Mouse (Mus musculus): Measurements from ENCODE around the gene Tex2.

Tex2 gene

DNA sequence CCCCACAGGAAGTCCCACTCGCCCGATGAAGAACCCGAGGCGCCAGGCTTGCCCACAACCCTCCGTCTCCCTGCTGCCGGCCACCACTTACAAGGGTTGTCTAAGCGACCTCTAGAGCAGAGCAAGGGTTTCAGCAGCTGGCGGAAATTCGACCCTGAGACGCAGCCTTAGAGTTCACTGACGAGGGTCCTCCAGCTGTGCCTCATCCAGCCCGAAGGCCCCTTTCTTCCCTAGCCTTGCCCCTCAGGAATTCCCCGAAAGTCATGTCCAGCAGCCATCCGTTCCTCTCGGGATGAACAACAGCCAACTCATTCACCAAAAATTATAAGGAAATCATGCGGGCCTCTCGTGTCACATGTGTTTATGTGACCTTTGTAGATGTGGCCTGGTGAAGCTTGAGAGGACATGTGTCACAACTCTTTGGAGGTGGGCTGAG lies 125.1 kb downstream of the Tex2 start:
- no peak for DNase-seq (ENCODE audit: extremely low read depth, low read depth, low spot score)

DNA sequence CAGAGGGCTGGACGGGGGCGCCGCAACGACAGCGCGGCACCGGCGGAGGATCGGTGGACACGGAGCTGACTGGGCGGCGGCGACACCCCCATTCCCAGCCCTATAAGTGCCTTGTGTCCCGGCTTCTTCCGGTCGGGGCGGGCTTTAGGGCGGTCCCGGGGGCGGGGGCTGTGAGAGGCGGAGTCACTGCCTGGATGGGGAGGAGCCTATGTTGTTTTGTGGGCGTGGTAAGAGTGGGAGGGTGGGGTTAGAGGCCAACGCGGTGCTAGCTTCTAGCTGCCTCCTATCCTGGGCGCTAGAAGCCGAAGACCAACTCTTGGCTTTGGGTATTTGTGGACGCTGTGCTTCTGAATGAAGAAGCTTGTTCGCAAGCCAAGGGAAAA lies 125.5 kb downstream of the Tex2 start, which contains the start of gene Ern1:
Gene Ern1, minus strand, starts transcription at position 120 of the 383 bp plus-strand sequence.
- no peak for DNase-seq (ENCODE audit: extremely low read depth, low read depth, low spot score)

DNA sequence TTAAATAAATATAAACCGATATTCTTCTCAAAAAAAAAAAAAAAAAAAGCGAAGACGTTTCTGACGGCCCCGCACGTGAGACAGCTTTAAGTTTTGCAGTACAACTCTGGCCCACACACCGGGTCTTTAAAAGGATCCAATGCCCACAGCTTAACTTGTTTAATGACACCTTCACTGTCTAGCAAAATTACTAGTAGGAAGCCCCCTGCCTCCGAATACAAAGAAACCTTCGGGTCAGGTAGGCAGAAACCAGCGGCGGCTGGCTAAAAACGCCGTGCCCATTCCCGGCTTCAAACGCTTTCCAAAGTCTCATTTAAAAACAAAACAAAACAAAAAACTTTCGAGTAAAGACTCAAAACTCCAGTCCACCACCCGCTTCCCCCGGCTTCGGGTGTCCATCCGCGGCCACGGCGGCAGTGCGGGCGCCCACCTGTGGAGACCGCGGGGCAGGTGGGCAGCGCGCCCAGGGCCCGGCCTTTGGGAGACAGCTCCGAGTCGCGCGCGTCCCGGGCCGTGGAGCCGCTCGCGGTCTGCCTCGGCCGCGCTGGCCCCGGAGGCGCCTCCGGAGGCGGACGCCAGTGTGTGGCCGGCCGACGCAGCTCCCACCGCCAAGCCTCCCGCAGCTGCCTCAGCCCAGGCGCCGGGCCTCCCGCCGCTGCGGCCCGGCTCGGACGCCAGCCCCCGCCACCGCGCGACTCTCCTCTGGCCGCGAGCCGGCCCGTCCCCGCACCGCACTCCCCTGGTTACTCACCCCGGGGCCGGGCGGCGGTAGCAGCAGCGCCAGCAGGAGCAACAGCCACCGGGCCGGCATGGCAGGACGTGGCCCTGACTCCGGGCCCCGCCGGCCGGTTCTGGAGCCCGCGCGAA lies 126.1 kb downstream of the Tex2 start:
- DNase-seq (ENCODE audit: extremely low read depth, low read depth, low spot score), result no peak

DNA sequence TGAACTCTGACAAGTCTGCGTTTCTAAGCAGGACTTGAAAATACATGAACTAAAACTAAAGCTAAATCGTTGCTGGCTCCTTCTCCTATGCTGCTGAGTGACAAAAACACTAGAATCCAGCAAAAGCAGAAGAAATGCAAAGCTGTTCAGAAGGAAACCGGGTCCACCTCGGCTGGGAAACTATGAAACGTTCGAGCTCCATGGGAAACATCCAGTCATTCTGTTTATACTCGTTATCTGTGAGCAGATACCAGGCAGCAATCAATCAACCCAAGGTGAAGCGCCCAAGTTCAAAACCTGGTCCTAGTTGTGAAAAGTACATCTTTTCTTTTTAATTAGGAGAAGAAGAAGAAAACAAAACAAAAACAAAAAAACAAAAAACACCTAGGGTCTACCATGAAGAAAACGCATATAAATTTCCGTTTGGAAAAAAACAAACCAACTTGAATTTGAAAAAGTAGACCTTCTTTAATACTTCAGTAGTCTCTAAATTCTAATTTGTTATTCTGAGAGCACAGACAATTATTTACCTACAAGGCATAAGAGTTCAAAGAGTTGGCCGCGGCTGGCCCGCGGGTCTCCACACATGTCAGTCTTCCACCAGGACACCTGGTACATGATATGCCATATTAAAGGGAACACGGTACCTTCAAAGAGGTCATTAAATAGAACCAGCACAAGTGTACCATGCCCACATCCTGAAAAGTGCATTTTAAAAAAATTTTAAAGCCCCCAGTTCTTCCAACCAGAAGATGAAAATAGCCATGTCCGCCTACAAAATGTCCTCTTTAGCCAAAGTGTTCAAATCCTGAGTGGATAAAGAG lies 127.0 kb downstream of the Tex2 start:
- no peak for DNase-seq (ENCODE audit: extremely low read depth, low read depth, low spot score)

DNA sequence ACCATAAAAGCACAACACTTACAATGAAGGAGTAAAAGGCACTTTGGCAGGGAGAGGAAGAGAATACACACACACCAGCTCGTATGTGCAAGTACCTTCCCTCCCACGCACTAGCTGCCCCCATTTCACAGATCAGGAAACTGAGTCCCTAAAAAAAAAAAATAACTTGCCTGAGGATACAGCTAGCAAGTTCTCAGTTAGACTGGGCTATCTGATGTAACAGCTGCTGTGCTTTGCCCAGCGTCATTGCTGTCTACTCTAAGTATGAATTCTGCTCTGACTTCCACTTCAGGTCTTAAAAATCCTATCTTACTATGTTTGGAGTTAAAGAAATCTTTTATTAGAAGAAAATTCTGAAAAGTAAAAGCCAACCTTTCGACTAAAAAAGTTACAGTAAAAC lies 127.6 kb downstream of the Tex2 start:
- no peak for DNase-seq (ENCODE audit: extremely low read depth, low read depth, low spot score)

DNA sequence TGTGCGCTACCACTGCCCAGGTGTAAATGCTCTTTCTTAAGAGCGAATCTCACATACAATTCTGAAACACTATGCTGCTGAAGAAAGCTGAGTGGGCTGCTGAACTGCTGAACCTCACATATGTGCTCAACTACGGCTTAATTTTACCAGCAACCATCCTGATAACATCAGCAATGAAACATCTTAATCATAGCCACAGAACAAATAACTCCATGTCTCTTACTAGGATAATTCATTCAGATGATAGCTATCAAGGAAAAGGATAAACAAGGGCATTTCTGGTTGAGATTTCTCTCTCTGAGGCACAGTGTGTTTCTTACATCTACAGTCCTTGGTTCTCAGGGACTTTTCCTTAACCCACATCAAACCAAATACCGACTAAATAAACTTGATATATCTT lies 128.3 kb downstream of the Tex2 start:
- DNase-seq (ENCODE audit: extremely low read depth, low read depth, low spot score), result no peak

DNA sequence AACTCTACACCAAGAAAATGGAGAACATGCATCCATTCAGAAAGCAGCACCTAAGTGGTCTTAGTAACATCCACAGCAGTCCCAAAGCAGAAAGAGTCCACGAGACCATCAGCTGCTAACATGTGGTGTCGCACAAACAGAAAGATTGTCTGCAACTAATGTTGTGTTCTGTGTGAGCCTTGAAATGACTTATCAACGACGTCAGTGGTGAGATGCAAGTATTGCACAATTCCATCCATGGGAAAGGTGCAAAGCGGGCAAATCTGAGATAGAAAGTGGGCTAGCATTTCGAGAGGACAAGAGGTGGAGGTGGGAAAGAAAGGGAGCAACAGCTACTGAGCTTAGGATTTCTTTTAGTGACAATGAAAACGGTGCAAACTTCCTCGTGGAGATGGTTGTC lies 130.4 kb downstream of the Tex2 start:
- DNase-seq (ENCODE audit: extremely low read depth, low read depth, low spot score), result no peak

DNA sequence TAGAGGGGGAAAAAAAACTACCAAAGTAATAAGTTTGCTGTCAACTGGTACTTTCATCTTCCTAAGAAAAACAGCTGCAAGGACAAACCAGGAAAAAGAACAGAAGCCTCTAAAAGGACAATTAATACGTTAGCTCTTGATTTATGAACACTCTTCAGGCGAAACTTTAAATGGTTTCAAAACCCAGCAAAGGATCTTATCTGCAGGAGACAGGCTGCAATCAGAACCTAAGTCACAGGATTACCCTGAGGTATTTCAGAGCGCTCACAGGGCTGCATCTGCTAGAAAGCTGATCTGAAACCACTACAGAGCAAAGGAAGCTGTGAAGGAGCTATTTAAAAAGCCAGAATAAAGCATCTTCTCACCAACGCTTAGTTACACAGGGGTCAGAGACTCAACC lies 131.6 kb downstream of the Tex2 start:
- DNase-seq (ENCODE audit: extremely low read depth, low read depth, low spot score), result no peak

DNA sequence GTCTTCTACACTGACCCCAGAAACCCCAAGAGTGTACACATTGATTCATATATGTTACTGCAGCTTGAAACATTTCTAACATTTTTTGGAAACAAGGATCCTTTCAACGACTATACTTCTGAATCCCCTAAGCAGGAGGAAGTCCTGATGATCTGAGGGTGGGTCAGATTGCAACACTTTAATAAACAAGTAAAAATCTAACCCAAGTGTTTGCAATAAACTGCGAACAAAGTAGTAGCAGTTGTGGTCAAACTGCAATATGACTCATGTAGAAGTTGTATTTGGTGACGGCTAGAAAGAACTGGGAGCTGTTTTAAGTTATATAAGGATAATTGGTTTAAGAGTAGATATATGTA lies 132.7 kb downstream of the Tex2 start:
- no peak for DNase-seq (ENCODE audit: extremely low read depth, low read depth, low spot score)

DNA sequence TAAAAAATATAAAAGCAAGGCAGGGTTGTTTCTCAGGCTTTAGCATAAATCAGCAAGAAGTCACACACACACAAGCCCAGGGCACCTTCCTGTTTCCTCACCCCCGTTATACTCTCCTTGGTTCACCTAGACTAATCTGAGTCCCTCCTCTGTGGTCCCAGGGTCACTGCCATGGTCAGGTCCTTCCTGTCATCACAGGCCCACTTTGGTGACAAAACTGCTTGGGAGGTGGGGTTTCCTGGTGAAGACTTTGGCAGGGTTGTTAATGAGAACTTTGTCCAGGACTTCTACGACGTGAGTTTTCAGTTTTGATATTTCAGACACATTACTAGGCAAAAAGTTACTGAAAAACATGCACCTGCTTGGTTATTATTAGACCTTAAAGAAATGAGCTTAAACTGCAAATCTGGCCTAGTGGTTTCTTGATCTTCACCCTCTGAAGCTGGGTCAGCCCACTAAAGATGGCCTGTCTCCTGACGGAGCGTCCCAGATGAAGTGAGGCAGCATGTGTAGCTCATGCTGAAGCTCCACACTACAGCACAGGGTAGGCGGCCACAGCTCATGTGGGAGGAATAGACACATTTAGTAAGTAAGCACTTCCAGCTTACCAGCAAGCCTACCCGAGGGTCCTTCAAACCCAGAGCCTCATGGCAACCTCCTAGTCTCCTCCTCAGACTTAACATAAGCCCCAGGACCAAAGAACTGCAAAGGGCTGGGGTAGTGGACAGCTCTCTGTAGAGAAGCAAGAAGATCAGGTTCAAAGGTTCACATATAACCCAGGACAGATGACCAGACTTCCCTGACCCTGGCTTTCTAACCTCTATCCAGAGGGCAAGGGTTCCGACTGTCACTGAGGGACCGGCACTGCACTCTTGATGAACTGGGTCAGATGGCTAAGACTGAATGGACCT lies 133.3 kb downstream of the Tex2 start:
- no peak for DNase-seq (ENCODE audit: extremely low read depth, low read depth, low spot score)

DNA sequence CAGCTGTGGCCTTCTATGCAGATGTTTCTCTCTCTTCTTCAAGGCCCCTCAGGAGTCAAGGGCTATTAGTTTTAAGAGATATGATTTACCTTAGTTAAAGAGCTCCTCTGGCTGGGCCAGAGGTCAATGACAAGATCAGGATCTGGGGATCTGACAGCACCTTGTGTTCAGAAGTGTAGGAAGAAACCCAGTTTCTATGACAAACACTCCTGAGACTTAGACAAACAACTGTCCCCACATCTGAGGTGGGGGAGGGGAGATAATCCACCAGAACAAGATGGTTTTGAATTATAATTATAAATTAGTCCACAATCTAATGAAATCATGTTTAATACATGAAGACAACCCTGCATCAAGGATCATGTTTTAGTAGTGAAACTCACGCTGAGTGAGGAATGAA lies 134.5 kb downstream of the Tex2 start:
- DNase-seq (ENCODE audit: extremely low read depth, low read depth, low spot score), result no peak

DNA sequence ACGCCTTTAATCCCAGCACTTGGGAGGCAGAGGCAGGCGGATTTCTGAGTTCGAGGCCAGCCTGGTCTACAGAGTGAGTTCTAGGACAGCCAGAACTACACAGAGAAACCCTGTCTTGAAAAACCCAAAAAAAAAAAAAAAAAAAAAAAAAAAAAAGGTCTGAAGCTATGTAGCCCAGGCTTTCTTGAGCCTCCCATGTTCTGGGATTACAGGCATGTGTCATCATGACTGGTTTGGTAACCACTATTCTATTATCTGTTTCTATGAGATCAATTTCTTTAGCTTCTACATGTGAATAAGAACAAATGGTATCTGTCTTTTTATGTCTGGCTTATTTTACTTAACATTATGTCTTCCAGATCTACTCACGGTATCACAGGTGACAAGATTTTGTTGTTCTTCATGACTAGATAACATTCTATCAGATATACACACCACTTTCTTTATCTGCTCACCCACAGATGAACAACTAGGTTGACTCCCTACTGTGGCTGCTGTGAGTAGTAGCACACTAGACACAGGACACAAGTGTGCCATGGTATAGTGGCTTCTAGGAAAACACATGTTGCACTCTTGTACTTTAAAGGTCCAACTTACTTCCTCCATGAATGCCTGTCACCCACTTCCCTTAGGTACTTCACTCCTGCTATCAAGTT lies 135.6 kb downstream of the Tex2 start:
- DNase-seq (ENCODE audit: extremely low read depth, low read depth, low spot score), result no peak

DNA sequence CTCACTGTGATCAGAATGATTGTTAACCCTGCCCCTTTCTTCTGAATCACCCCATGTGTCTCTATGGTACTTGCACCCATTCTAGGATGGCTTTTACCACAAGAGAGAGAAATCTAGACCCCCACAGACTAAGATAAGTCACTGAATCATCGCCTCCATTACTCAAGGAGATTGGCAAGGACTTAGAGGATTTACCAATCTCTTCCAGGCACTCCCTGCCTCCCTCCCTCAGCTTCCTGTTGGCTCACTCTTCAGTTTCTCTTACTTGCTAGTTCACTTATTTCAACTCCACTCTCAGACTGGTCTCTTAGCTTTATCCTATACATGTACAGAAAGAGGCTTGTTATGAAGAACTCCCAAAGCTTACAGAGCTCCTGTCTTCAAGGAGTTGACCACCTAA lies 137.9 kb downstream of the Tex2 start:
- no peak for DNase-seq (ENCODE audit: extremely low read depth, low read depth, low spot score)

DNA sequence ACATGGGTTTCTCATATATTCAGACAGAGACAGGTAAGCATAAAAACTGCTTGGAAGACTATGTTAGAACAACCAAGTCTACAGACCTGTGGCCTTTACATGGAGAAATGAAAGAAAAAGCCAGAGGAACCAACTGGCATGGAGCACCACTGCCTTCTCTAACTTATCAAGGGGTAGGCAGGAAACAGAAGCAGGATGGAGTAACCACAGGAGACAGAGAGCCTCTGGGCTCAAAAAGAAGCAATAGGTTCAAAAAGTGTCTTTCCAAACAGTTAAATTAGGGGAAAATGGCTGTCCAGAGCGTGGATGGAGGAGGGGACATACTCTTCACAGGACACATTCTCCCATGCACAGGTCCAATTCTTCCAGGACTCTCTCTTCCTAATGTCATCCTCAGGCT lies 141.6 kb downstream of the Tex2 start:
- DNase-seq (ENCODE audit: extremely low read depth, low read depth, low spot score), result no peak

DNA sequence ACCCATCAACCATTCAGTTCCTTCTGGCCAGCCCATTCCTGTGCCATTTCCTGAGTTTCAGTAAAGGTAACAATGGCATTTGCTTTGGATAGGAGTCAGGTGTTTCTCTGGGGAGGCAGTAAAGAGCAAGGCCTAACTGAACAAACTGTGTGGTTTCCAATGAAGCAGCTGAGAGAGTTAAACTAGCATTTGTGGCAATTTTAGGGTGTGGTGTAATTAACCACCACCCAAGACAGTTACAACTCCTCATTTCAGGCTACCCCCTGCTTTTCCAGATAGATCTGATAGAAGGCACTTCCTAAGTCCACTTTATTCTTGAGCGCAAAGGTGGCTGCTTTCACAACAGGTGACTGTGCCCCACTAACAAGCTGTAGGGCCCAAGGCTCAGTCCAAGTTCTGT lies 144.7 kb downstream of the Tex2 start:
- no peak for DNase-seq (ENCODE audit: extremely low read depth, low read depth, low spot score)

DNA sequence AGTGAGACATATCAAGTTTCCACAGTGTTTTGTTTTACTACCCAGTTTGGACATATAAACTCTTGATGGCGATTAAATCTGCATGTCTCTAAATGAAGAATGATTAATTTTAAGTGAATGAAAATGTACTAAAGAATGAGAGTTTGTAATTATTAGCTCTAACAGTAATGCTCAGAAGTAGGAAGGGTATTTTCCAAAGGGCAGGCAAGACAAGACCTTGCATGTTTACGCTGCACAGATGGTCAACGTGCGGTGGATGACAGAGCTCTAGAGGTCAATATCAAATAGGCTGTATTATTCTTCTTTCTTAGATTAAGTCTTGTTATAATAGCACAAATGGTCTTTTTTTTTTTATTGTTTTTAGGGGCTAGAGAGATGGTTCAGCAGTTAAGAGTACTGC lies 147.3 kb downstream of the Tex2 start:
- DNase-seq (ENCODE audit: extremely low read depth, low read depth, low spot score), result no peak

DNA sequence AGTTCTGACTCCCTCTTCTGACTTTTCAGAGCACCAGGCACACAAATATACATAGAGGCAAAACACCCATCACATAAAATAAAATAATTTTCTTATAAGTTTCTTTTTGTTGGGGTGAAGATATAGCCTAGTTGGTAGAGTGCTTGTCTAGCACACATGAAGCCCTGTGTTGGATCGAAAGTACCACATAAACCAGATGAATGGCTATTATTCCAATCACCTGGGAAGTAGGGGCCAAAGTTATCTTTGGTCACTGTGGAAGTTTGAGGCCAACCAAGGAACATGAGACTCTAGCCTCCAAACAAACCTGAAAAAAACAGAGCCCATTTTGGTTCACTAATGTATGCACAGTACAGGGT lies 147.7 kb downstream of the Tex2 start:
- no peak for DNase-seq (ENCODE audit: extremely low read depth, low read depth, low spot score)

DNA sequence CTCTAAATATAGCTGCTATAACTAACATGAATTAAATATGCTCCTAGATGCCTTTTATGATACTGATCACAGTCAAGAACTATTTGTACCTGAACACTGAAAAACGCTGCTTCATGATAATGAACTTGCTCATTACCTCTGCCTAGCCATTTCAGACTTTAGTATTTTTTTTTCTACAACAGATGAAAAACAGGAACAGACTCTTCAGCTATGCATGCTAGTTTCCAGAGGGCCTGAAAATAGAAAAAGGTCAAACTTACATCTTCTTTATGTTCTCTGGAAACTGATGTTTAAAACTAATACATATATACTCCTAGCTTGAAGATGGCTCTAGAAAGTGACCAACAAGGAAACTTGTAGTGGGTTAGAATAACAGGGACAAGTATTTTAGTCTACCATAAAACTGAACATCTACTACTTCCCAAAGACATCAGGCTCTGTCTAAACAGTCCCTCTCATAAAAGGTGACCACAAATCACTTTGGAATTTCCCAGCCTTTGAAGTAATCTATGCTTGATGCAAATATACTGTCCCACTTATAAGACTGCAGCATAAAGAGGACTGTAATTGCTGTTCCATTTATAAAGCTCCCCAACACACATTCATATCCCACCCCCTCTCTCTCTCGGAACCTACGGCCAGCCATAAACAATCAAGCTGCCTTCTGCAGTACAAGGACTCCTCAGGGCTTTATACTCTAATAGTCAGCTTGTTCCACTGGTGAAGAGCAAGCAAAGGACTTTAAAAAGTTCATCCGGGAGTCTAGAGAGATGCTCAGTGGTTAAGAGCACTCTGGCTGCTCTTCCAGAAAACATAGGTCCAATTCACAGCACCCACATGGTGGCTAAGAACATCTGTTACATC lies 148.3 kb downstream of the Tex2 start:
- no peak for DNase-seq (ENCODE audit: extremely low read depth, low read depth, low spot score)

DNA sequence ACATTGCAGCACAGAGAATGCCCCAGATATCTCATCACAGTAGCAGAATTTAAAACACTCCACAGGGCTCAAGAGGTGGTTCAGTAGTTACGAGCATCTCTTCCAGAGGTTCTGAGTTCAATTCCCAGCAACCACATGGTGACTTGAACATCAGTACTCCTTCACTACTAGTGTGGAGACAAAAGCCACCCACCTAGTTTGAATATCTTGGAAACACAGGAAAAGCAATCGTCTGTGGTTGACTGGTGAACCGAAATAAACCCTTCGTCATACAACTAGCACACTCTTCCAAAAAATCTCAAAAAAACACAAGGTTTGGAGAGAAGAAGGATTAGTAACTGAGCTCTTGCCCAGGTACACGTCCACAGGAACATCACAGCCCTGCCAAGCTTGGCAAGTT lies 149.4 kb downstream of the Tex2 start:
- no peak for DNase-seq (ENCODE audit: extremely low read depth, low read depth, low spot score)

DNA sequence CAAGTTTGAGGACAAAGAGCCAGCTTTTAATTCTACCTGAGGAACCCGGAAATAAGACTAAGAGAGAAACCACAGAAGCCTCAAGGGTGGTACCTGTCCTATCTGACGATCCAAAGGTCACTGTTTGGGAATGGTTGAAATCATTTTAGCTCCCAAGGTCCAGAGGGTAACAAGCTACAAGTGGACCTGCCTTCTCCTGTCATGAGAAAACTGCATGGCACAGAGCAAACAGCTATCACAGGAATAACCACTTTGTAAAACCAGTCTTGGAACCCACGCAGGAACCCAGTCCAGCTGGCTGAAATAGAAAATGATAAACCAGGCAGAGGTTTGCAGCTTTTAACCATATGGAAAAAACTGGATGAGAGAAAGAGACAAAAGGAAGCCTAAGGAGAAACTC lies 150.9 kb downstream of the Tex2 start:
- no peak for DNase-seq (ENCODE audit: extremely low read depth, low read depth, low spot score)
